Mouse (Mus musculus) hindbrain, embryonic 14.5 days (tissue): Measurements from ENCODE around the gene Emilin3. TPM values are rescaled to one million over a fixed set of nuclear protein-coding genes. Genes with fewer than 3 reads are reported as not detected.

Experiments
- ATAC-seq: fragments of 200-750 bp; cut with Nextera tagmentation; 2 replicates; pipeline ENCODE4 v1.8.0; 2017; ENCODE audit warnings: moderate number of reproducible peaks, mild to moderate bottlenecking, moderate TSS enrichment, moderate library complexity; ENCODE audit not compliant: low FRiP score
- DNase-seq: peaks from one replicate; pipeline ENCODE4 v3.0.0-alpha.2; 2015; ENCODE audit warnings: low spot score
- H3K27ac ChIP-seq: fragments of 300-500 bp; sonication (generic); 2 replicates; pipeline ENCODE4 v1.5.1; 2014; ENCODE audit warnings: mild to moderate bottlenecking, moderate library complexity
- H3K27me3 ChIP-seq: fragments of 300-500 bp; sonication (generic); 2 replicates; pipeline ENCODE4 v1.6.1; 2014; ENCODE audit warnings: mild to moderate bottlenecking, low read length, mixed read lengths; ENCODE audit not compliant: control insufficient read depth, insufficient read depth
- H3K36me3 ChIP-seq: fragments of 300-500 bp; sonication (generic); replicated peaks from 2 replicates; pipeline ENCODE4 v1.6.1; 2014; ENCODE audit not compliant: control insufficient read depth, insufficient read depth
- H3K4me1 ChIP-seq: fragments of 300-500 bp; sonication (generic); replicated peaks from 2 replicates; pipeline ENCODE4 v1.6.1; 2014; ENCODE audit warnings: antibody characterized with exemption, low read length, mixed read lengths; ENCODE audit not compliant: control insufficient read depth, insufficient read depth
- H3K4me2 ChIP-seq: fragments of 300-500 bp; sonication (generic); replicated peaks from 2 replicates; pipeline ENCODE4 v1.6.1; 2014; ENCODE audit warnings: mild to moderate bottlenecking, moderate library complexity
- H3K4me3 ChIP-seq: fragments of 300-500 bp; sonication (generic); replicated peaks from 2 replicates; pipeline ENCODE4 v1.5.1; 2014; ENCODE audit warnings: mild to moderate bottlenecking, low read length
- H3K9ac ChIP-seq: fragments of 300-500 bp; sonication (generic); 2 replicates; pipeline ENCODE4 v1.6.1; 2014
- H3K9me3 ChIP-seq: fragments of 300-500 bp; sonication (generic); 2 replicates; pipeline ENCODE4 v1.6.1; 2016; ENCODE audit warnings: low read length; ENCODE audit not compliant: control insufficient read depth
- WGBS: fragments of 180-500 bp; shearing (Covaris S2); extraction: QIAGEN DNeasy Blood & Tissue Kit; methylation state at CpG from one replicate; pipeline ENCODE4 v1.1.7; 2014; 5-methylcytosine and 5-hydroxymethylcytosine counted together
- polyA plus RNA-seq: library from polyadenylated mRNA; unstranded; fragments of >200 nt; fragmentation: Nextera tagmentation; extraction: Ambion mirVana; gene quantifications from 2 replicates; pipeline ENCODE4 v1.2.1, GENCODE M21; 2014

Gene Emilin3
- polyA plus RNA-seq, 1 experiment from 2014 or later = 0.55 TPM

DNA sequence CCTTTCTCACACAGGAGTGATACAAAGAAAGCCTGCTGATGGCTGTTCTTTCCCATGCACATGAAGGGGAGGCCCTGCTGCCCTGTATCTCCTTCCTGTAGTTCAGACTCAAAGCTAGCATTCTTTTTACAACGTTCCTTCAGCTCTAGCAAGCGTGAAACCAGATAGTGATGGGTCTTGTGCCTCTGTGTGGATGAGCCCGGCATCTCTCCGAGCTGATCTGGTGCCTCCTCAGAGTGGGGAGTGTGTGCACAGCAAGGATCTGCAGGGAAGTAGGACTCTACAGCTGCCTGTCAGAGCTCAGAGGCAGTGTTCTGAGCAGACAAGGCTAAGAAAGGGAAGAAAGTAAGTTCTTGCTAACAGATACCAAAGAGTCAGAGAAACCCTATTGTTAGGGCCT lies 39.5 kb upstream of the Emilin3 start:
- no peaks in the 10 kb centered on the region for H3K9me3 ChIP-seq

DNA sequence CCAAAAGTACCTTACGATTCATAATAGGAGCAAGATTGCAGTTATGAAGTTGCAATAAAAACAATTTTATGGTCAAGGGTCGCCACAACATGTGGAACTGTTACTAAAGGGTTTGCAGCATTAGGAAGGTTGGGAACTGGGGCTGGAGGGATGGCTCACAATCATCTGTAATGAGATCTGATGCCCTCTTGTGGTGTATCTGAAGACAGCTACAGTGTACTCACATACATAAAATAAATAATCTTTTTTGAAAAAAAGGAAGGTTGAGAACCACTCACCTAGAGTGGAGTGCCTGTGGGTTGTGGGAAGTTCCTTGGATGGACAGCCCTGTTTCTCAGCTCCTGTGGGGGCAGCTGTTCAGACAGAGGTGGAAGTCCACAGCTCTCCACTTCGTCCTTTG lies 30.3 kb upstream of the Emilin3 start:
- Histone ChIP-seq H3K4me3 (no peak overlapping the region), H3K36me3 (peaks cover 11% of the 10 kb centered on the region), H3K4me2 (no peak overlapping the region), H3K4me1 (no peaks in the 10 kb centered on the region), H3K9me3 (no peaks in the 10 kb centered on the region), H3K9ac (no peak overlapping the region), H3K27ac (no peak overlapping the region), H3K27me3 (no peaks in the 10 kb centered on the region)
- ATAC-seq (no peak), DNase-seq (no peak)
- 70% methylated on average over 3 of the region's 3 CpGs for WGBS

More for the DNA sequence above, 39.5 kb upstream of the Emilin3 start:
- Histone ChIP-seq H3K4me1 (no peaks in the 10 kb centered on the region), H3K4me3 (no peak overlapping the region), H3K9ac (no peak overlapping the region), H3K4me2 (no peak overlapping the region), H3K27me3 (no peaks in the 10 kb centered on the region), H3K36me3 (peaks cover 86% of the 10 kb centered on the region), H3K27ac (no peak overlapping the region)
- ATAC-seq (no peak), DNase-seq (no peak)
- 80% methylated on average over 4 of the region's 4 CpGs for WGBS

GRCm38 (mm10) chr2:160940930-160941709 lies 29.0 kb upstream of the Emilin3 start:
- no peaks in the 10 kb centered on the region for H3K9me3 ChIP-seq
- H3K9ac ChIP-seq = no peak overlapping the region
- no peaks in the 10 kb centered on the region for H3K4me1 ChIP-seq
- no peaks in the 10 kb centered on the region for H3K27me3 ChIP-seq
- peaks cover 10% of the 10 kb centered on the region; the same call in 1 of the 2 replicates for H3K36me3 ChIP-seq
- DNase-seq = no peak
- H3K27ac ChIP-seq = no peak overlapping the region
- WGBS = 74% methylated on average over 17 of the region's 17 CpGs
- H3K4me2 ChIP-seq = no peak overlapping the region
- H3K4me3 ChIP-seq = no peak overlapping the region
- no peak for ATAC-seq

DNA sequence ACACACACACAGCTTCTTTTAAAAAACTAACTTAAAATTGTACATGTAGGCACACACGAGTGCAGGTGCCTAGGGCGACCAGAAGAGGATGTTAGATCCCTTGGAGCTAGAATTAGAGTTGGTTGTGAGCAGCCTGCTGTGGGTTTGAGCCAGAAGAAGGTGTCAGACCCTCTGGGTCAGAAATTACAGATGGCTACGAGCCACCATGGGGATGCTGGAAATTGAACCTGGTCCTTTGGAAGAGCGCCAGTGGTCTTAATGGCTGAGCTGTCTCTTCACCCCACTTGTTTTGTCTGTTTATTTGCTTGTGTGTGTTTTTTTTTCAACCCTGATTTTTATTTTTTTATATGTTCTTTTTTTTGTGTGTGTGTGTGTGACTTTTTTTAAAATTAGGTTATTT lies 22.3 kb upstream of the Emilin3 start:
- no peak for DNase-seq
- WGBS = 69% methylated on average over 4 of the region's 4 CpGs
- no peak overlapping the region for H3K9ac ChIP-seq
- no peak for ATAC-seq
- H3K4me2 ChIP-seq = no peak overlapping the region
- no peak overlapping the region for H3K27ac ChIP-seq
- H3K36me3 ChIP-seq = no peaks in the 10 kb centered on the region
- H3K9me3 ChIP-seq = no peaks in the 10 kb centered on the region
- no peaks in the 10 kb centered on the region for H3K27me3 ChIP-seq
- H3K4me1 ChIP-seq = no peaks in the 10 kb centered on the region
- no peak overlapping the region for H3K4me3 ChIP-seq

GRCm38 (mm10) chr2:160933890-160934289 lies 21.8 kb upstream of the Emilin3 start:
- Histone ChIP-seq H3K4me2 (no peak overlapping the region), H3K4me3 (no peak overlapping the region), H3K4me1 (no peaks in the 10 kb centered on the region), H3K27ac (no peak overlapping the region), H3K9me3 (no peaks in the 10 kb centered on the region), H3K36me3 (no peaks in the 10 kb centered on the region), H3K27me3 (no peaks in the 10 kb centered on the region), H3K9ac (no peak overlapping the region)
- ATAC-seq (no peak), DNase-seq (no peak)
- 68% methylated on average over 5 of the region's 5 CpGs for WGBS

DNA sequence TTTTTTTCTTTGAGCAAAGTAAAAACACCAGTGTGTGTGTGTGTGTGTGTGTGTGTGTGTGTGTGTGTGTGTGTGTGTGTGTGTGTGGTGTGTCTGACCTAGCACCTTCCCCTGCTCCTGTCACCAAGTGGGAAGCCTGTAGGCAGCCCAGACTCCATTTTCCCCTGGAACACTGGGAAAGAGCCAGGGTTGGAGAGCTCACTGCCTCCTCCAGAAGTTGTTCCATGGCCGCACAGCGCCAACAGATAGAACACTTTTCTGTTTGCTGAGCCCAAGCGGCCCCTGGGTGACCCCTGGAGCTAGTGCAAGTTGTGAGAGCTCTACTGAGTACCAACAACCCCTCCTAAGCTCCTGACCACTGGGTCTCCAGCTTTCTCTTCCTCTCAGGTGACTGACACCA lies 20.9 kb upstream of the Emilin3 start:
- WGBS = 83% methylated on average over 3 of the region's 3 CpGs
- ATAC-seq (no peak), DNase-seq (no peak)
- Histone ChIP-seq H3K4me1 (no peaks in the 10 kb centered on the region), H3K36me3 (no peaks in the 10 kb centered on the region), H3K9ac (no peak overlapping the region), H3K4me3 (no peak overlapping the region), H3K9me3 (no peaks in the 10 kb centered on the region), H3K27ac (no peak overlapping the region), H3K27me3 (no peaks in the 10 kb centered on the region), H3K4me2 (no peak overlapping the region)

GRCm38 (mm10) chr2:160932325-160932724 lies 20.2 kb upstream of the Emilin3 start:
- Histone ChIP-seq H3K4me3 (no peak overlapping the region), H3K27me3 (no peaks in the 10 kb centered on the region), H3K27ac (no peak overlapping the region), H3K9ac (no peak overlapping the region), H3K9me3 (no peaks in the 10 kb centered on the region), H3K4me2 (no peak overlapping the region), H3K4me1 (no peaks in the 10 kb centered on the region), H3K36me3 (no peaks in the 10 kb centered on the region)
- no peak for DNase-seq
- no peak for ATAC-seq
- WGBS = 76% methylated on average over 8 of the region's 8 CpGs

DNA sequence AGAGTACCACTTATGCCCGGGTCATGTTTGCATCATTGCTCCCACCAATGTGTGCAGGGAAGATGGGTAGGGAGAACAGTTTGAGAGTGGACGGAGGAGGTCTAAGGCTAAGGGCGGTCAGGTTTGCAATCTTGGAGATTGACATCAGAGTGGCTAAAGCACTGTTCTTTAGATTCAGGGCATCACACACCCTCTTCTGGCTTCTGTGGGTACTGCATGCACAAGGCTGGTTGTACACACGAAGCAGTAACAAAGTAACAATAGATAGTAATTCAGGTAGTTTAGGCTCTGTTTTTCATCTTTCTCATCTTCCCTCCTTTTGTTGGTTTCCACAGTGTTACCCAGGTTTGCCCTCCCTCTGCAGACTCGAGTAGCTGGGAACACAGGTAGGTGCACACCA lies 19.2 kb upstream of the Emilin3 start:
- H3K36me3 ChIP-seq = no peaks in the 10 kb centered on the region
- DNase-seq (no peak), ATAC-seq (no peak)
- no peaks in the 10 kb centered on the region for H3K4me1 ChIP-seq
- no peaks in the 10 kb centered on the region for H3K9me3 ChIP-seq
- H3K4me2 ChIP-seq = no peak overlapping the region
- no peaks in the 10 kb centered on the region for H3K27me3 ChIP-seq
- no peak overlapping the region for H3K27ac ChIP-seq
- H3K4me3 ChIP-seq = no peak overlapping the region
- 94% methylated on average over 5 of the region's 5 CpGs for WGBS
- H3K9ac ChIP-seq = no peak overlapping the region

DNA sequence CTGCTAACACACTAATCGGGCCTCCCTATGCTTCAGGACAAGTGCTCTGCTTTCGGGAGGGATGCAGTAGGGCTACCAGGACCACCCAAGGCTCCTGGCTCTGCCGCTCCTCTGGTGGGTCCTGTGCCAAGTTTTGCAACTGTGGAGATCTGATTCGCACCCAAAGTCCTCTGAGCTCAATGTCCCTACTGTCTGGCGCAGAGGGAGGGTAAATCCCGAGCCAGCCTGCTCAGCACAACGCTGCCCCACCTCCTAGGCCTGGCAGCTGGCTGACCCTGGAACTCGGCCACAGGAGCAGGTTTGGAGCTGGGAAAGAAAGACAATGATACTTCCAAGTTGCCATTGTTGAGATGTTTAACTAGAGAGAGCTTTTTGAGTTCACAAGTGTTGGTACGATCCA lies 13.1 kb upstream of the Emilin3 start:
- WGBS = 70% methylated on average over 9 of the region's 9 CpGs
- ATAC-seq = no peak; the same call in 1 of the 2 replicates
- DNase-seq = no peak

DNA sequence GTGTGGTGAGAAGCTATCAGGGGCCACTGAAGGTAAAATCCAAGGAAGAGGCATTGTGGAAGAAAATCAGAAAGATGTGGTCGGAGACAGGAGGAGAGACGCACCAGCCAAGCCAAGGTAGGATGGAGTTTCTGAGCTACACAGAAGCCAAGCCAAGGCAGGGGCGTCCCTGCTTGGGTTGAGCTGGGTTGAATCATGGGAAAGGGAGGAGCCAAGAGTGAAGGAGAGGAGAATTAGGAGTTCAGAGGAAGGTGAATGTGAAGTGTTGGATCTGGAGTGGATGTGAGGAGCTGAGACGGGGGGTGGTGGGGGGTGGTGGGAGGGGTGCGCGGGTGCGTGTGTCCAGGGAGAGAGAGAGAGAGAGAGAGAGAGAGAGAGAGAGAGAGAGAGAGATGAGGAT lies 9.2 kb upstream of the Emilin3 start:
- DNase-seq (no peak), ATAC-seq (no peak)
- no peak overlapping the region for H3K9ac ChIP-seq
- no peak overlapping the region for H3K27ac ChIP-seq
- no peaks in the 10 kb centered on the region for H3K4me1 ChIP-seq
- WGBS = 68% methylated on average over 6 of the region's 7 CpGs
- no peak overlapping the region for H3K4me3 ChIP-seq
- no peaks in the 10 kb centered on the region for H3K9me3 ChIP-seq
- no peaks in the 10 kb centered on the region for H3K36me3 ChIP-seq
- H3K27me3 ChIP-seq = no peaks in the 10 kb centered on the region
- no peak overlapping the region for H3K4me2 ChIP-seq

More for the DNA sequence above, 13.1 kb upstream of the Emilin3 start:
- H3K27me3 ChIP-seq = no peaks in the 10 kb centered on the region
- no peaks in the 10 kb centered on the region for H3K9me3 ChIP-seq
- H3K4me1 ChIP-seq = no peaks in the 10 kb centered on the region
- no peaks in the 10 kb centered on the region for H3K36me3 ChIP-seq
- H3K9ac ChIP-seq = no peak overlapping the region
- H3K4me3 ChIP-seq = no peak overlapping the region
- no peak overlapping the region for H3K4me2 ChIP-seq
- no peak overlapping the region for H3K27ac ChIP-seq
